Mouse (Mus musculus) thymus, adult 2 months (tissue): Measurements from ENCODE around the gene Sytl3.

Experiments used
- CTCF ChIP-seq: fragments of 200-500 bp; IDR thresholded peaks from 2 replicates; pipeline ENCODE4 v1.5.1; 2012; ENCODE audit warnings: mild to moderate bottlenecking, control low read depth, low read length, moderate library complexity, borderline replicate concordance; ENCODE audit not compliant: control insufficient read depth, poor library complexity, insufficient read depth; ENCODE audit errors: extremely low read depth
- POLR2A ChIP-seq: fragments of 200-500 bp; IDR thresholded peaks from 2 replicates; pipeline ENCODE4 v1.6.1; 2012; ENCODE audit warnings: mild to moderate bottlenecking, low read length, control low read depth, moderate library complexity; ENCODE audit not compliant: control insufficient read depth, poor library complexity, insufficient read depth; ENCODE audit errors: extremely low read depth

DNA sequence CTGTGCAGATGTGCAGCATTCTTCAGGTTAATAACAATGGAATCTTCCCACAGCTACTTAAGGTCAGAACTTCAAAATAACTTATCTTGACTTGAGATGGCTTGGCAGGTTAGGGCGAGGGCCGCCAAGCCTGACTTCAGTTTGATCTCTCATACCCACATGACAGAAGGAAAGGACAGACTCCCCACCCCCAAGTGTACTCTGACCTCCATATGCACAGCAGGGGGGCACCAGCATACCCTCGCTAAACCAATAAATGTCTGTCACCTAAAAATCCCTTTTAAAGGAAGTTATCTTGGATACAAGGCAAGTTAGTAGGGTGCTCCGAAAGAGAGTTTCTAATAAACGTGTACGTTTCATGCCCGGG, 105.3 kb downstream of the Sytl3 start:
- TF ChIP-seq CTCF: no peak
- TF ChIP-seq POLR2A: no peak
